18 mouse cellular contexts compared by ENCODE assay signal in genomic region chr7:135806673-135807072, GRCm38 (mm10).
"Had no signal": no experiment of that assay in that cellular context is flagged by ENCODE, and none has a peak within 500 bp of the region (broad histone marks: within the 10 kb centered on the region; RNA-seq: fewer than 3 reads in every experiment).

No protein-coding gene starts in this region.

- H3K27me3 ChIP-seq: intestine, embryonic 15.5 days; kidney, embryonic 15.5 days; limb, embryonic 13.5 days; midbrain, embryonic 13.5 days had no signal

- H3K4me3 ChIP-seq: intestine, embryonic 15.5 days; kidney, embryonic 15.5 days; limb, embryonic 10.5 days; limb, embryonic 13.5 days; liver, embryonic 15.5 days; midbrain, embryonic 13.5 days had no signal

- DNase-seq: kidney, adult 11 months; kidney, adult 8-10 months; kidney, postnatal 10 days; kidney, postnatal 36 days; layer of hippocampus, adult 9-11 months; lung, adult 2 months; lung, postnatal 36 days; thymus, adult 2 months; thymus, postnatal 14 days; thymus, postnatal 4 days had no signal

- H3K9ac ChIP-seq: intestine, embryonic 15.5 days; kidney, embryonic 15.5 days; limb, embryonic 13.5 days; liver, embryonic 15.5 days; midbrain, embryonic 13.5 days had no signal

- H3K27ac ChIP-seq: intestine, embryonic 15.5 days; kidney, embryonic 15.5 days; limb, embryonic 13.5 days; liver, embryonic 15.5 days; midbrain, embryonic 13.5 days had no signal

- ATAC-seq: intestine, embryonic 15.5 days; midbrain, embryonic 13.5 days; midbrain, embryonic 16.5 days had no signal

- H3K4me2 ChIP-seq: intestine, embryonic 15.5 days; kidney, embryonic 15.5 days; limb, embryonic 13.5 days; liver, embryonic 11.5 days; liver, embryonic 15.5 days; midbrain, embryonic 13.5 days had no signal

- H3K36me3 ChIP-seq: intestine, embryonic 15.5 days; kidney, embryonic 15.5 days; limb, embryonic 10.5 days; limb, embryonic 13.5 days; liver, embryonic 15.5 days; midbrain, embryonic 13.5 days had no signal

- H3K9me3 ChIP-seq: intestine, embryonic 15.5 days; kidney, embryonic 15.5 days; limb, embryonic 10.5 days; limb, embryonic 13.5 days; liver, embryonic 15.5 days; midbrain, embryonic 13.5 days had no signal
